Mouse (Mus musculus) hindbrain, postnatal 0 days (tissue): ENCODE measurements at regions not wholly inside any gene's neighbourhood (a gene's known extent, or its start where the extent isn't known, plus 50 kb on each side); places are given as distances from the start of the nearest gene placed in this dataset.
A peak's percentile ranks its signal among the peaks of the same experiment; 100 is the strongest.

Experiments
- ATAC-seq: fragments of 200-750 bp; cut with Nextera tagmentation; 2 replicates; pipeline ENCODE4 v1.8.0; 2017; ENCODE audit warnings: mild to moderate bottlenecking, moderate TSS enrichment, moderate library complexity
- DNase-seq: peaks from one replicate; pipeline ENCODE4 v3.0.0-alpha.2; 2015; ENCODE audit warnings: low spot score
- H3K27ac ChIP-seq: fragments of 300-500 bp; sonication (generic); 2 replicates; pipeline ENCODE4 v1.5.1; 2014; ENCODE audit warnings: mild to moderate bottlenecking
- H3K27me3 ChIP-seq: fragments of 300-500 bp; sonication (generic); 2 replicates; pipeline ENCODE4 v1.6.1; 2014; ENCODE audit warnings: low read length, mixed read lengths; ENCODE audit not compliant: insufficient read depth
- H3K36me3 ChIP-seq: fragments of 300-500 bp; sonication (generic); 2 replicates; pipeline ENCODE4 v1.6.1; 2014; ENCODE audit warnings: low read length, mixed read lengths; ENCODE audit not compliant: insufficient read depth
- H3K4me1 ChIP-seq: fragments of 300-500 bp; sonication (generic); 2 replicates; pipeline ENCODE4 v1.6.1; 2014; ENCODE audit warnings: antibody characterized with exemption, low read length, mixed read lengths; ENCODE audit not compliant: insufficient read depth
- H3K4me2 ChIP-seq: fragments of 300-500 bp; sonication (generic); 2 replicates; pipeline ENCODE4 v1.6.1; 2014; ENCODE audit warnings: low read depth, mild to moderate bottlenecking, low read length, moderate library complexity, mixed read lengths
- H3K4me3 ChIP-seq: fragments of 300-500 bp; sonication (generic); 2 replicates; pipeline ENCODE4 v1.5.1; 2014; ENCODE audit warnings: low read length
- H3K9ac ChIP-seq: fragments of 300-500 bp; sonication (generic); replicated peaks from 2 replicates; pipeline ENCODE4 v1.6.1; 2014; ENCODE audit warnings: mild to moderate bottlenecking, low read length, moderate library complexity, mixed read lengths
- H3K9me3 ChIP-seq: fragments of 300-500 bp; sonication (generic); 2 replicates; pipeline ENCODE4 v1.6.1; 2016; ENCODE audit warnings: low read length, mixed read lengths
- CTCF ChIP-seq: IDR thresholded peaks from 2 replicates; pipeline ENCODE4 v1.5.1; 2016; ENCODE audit warnings: antibody characterized with exemption, control low read depth, low read depth
- WGBS: fragments of 180-500 bp; shearing (Covaris S2); extraction: QIAGEN DNeasy Blood & Tissue Kit; methylation state at CpG from one replicate; pipeline ENCODE4 v1.1.7; 2014; 5-methylcytosine and 5-hydroxymethylcytosine counted together

- no peak for DNase-seq
- Histone ChIP-seq H3K9me3 (no peaks in the 10 kb centered on the region), H3K36me3 (no peaks in the 10 kb centered on the region), H3K9ac (no peak overlapping the region), H3K4me1 (no peaks in the 10 kb centered on the region), H3K27me3 (no peaks in the 10 kb centered on the region), H3K27ac (no peak overlapping the region), H3K4me3 (no peak overlapping the region), H3K4me2 (no peak overlapping the region)
- no peak for ATAC-seq
- WGBS: 85% methylated on average over 3 of the region's 3 CpGs
- no peak for TF ChIP-seq CTCF
These were observed 120.5 kb downstream of the C1d start for GRCm38 (mm10) chr11:17377859-17378258.

GRCm38 (mm10) chr11:17386756-17387155, 129.4 kb downstream of the C1d start:
- H3K27me3 ChIP-seq: no peaks in the 10 kb centered on the region

GRCm38 (mm10) chr11:17393832-17394231, 136.5 kb downstream of the C1d start:
- DNase-seq (peak; percentile 33), ATAC-seq (0 out of 2 replicates have a peak, but pooled peaks have one; percentile 21)
- Histone ChIP-seq H3K9ac (no peak overlapping the region), H3K4me1 (no peaks in the 10 kb centered on the region), H3K36me3 (no peaks in the 10 kb centered on the region), H3K27ac (0 out of 2 replicates have a peak overlapping the region, but pooled peaks have one; percentile 17), H3K4me2 (no peak overlapping the region), H3K4me3 (no peak overlapping the region), H3K27me3 (no peaks in the 10 kb centered on the region), H3K9me3 (no peaks in the 10 kb centered on the region)
- 55% methylated on average over 6 of the region's 6 CpGs for WGBS
- TF ChIP-seq CTCF: no peak

More at GRCm38 (mm10) chr11:17386756-17387155, 129.4 kb downstream of the C1d start:
- Histone ChIP-seq H3K4me3 (no peak overlapping the region), H3K9me3 (no peaks in the 10 kb centered on the region), H3K27ac (no peak overlapping the region), H3K36me3 (no peaks in the 10 kb centered on the region), H3K9ac (no peak overlapping the region), H3K4me2 (no peak overlapping the region), H3K4me1 (no peaks in the 10 kb centered on the region)
- DNase-seq (no peak), ATAC-seq (no peak)
- 86% methylated on average over 3 of the region's 3 CpGs for WGBS
- TF ChIP-seq CTCF: no peak

- Histone ChIP-seq H3K4me3 (no peak overlapping the region), H3K27ac (no peak overlapping the region), H3K4me1 (no peaks in the 10 kb centered on the region), H3K27me3 (no peaks in the 10 kb centered on the region), H3K4me2 (no peak overlapping the region), H3K36me3 (no peaks in the 10 kb centered on the region), H3K9me3 (no peaks in the 10 kb centered on the region), H3K9ac (no peak overlapping the region)
- ATAC-seq (peak; percentile 67), DNase-seq (peak; percentile 48)
- TF ChIP-seq CTCF: no peak
- 8% methylated on average over 1 of the region's 1 CpGs for WGBS
These were observed 157.2 kb downstream of the C1d start for GRCm38 (mm10) chr11:17414531-17414930.

DNA sequence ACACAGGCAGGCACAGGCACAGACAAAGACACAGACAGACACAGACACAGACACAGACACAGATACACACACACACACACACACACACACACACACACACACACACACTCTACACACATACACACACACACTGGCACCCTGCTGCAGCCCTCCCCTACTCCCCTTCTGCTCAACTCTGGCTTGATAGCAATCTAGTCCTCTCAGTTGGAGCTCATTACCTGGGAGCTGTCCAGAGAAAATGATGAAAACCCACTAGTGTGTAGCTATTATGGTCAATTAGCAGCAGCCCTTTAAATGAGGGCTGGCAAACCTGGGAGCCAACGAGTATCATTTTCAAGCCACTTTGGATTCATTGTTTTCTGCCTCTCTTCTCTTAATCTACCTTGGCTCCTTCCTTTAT, 157.8 kb downstream of the C1d start:
- TF ChIP-seq CTCF: no peak
- Histone ChIP-seq H3K27ac (no peak overlapping the region), H3K36me3 (no peaks in the 10 kb centered on the region), H3K9me3 (no peaks in the 10 kb centered on the region), H3K27me3 (no peaks in the 10 kb centered on the region), H3K9ac (no peak overlapping the region), H3K4me1 (no peaks in the 10 kb centered on the region), H3K4me2 (no peak overlapping the region), H3K4me3 (no peak overlapping the region)
- WGBS: 33% methylated on average over 1 of the region's 1 CpGs
- peak; percentile 25 for DNase-seq
- ATAC-seq: 0 out of 2 replicates have a peak, but pooled peaks have one; percentile 11

GRCm38 (mm10) chr11:17417656-17418289, 160.4 kb downstream of the C1d start:
- ATAC-seq (peak; percentile 95), DNase-seq (peak; percentile 61)
- H3K4me3 ChIP-seq: no peak overlapping the region
- TF ChIP-seq CTCF: no peak
- H3K9me3 ChIP-seq: no peaks in the 10 kb centered on the region
- no peaks in the 10 kb centered on the region for H3K27me3 ChIP-seq
- H3K4me2 ChIP-seq: no peak overlapping the region
- H3K9ac ChIP-seq: no peak overlapping the region
- no peaks in the 10 kb centered on the region for H3K4me1 ChIP-seq
- 36% methylated on average over 4 of the region's 4 CpGs for WGBS
- H3K27ac ChIP-seq: no peak overlapping the region; the same call in 1 of the 2 replicates
- no peaks in the 10 kb centered on the region for H3K36me3 ChIP-seq

DNA sequence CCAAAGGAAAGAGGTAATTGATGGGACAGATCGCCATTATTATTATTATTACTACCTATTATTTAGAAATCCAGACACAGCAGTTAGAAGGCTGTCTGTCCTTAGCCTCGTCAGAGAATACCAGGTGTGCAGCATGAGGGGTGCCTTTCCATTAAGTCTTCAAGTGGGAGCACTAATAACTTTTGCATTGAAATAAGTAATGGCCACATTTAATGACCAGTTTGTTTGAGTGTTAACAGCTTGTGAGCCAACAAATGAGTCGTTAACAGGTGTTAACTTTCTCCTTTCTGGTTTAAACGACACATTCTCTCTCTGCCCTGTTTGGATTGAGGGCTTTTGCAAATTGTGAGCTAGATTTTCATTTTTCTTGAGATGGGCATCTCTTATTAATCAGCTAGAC, 184.8 kb downstream of the C1d start:
- Histone ChIP-seq H3K9me3 (no peaks in the 10 kb centered on the region), H3K27me3 (no peaks in the 10 kb centered on the region), H3K4me2 (no peak overlapping the region), H3K9ac (no peak overlapping the region), H3K36me3 (no peaks in the 10 kb centered on the region), H3K4me1 (no peaks in the 10 kb centered on the region), H3K4me3 (no peak overlapping the region), H3K27ac (no peak overlapping the region)
- no peak for DNase-seq
- 58% methylated on average over 4 of the region's 4 CpGs for WGBS
- TF ChIP-seq CTCF: no peak
- ATAC-seq: no peak
